Mouse (Mus musculus) liver, postnatal 0 days (tissue): ENCODE measurements around the gene Pcp4.

ENCODE experiments used
- CTCF ChIP-seq: sonication (generic); IDR thresholded peaks from 2 replicates; pipeline ENCODE4 v1.5.1; 2016; ENCODE audit warnings: antibody characterized with exemption, low read depth
- EP300 ChIP-seq: IDR thresholded peaks from 2 replicates; pipeline ENCODE4 v1.6.1; 2016; ENCODE audit warnings: antibody characterized with exemption, low read depth, mild to moderate bottlenecking

- no peak for TF ChIP-seq CTCF
- TF ChIP-seq EP300: no peak
These were observed 60.1 kb downstream of the Pcp4 start for GRCm38 (mm10) chr16:96527476-96527875.
